Mouse (Mus musculus): ENCODE measurements around the gene Snx29.

GRCm38 (mm10) chr16:11704096-11704495, 381.4 kb downstream of the Snx29 start:
- no peak for TF ChIP-seq CHD2 (IDR thresholded peaks at IDR 0.05; ENCODE audit: low read depth, low read length)
- TF ChIP-seq ZNF384 (IDR thresholded peaks at IDR 0.05; ENCODE audit: low read depth, low read length), result no peak
- no peak for TF ChIP-seq MAFK (IDR thresholded peaks at IDR 0.05; ENCODE audit: insufficient read depth, low read depth, low read length)
- no peak for TF ChIP-seq HCFC1 (IDR thresholded peaks at IDR 0.05; ENCODE audit: borderline replicate concordance, insufficient read depth, low read length)
- no peak for TF ChIP-seq ZC3H11A (IDR thresholded peaks at IDR 0.05; ENCODE audit: borderline replicate concordance, low read depth, low read length)
